Mouse (Mus musculus): ENCODE measurements at regions not wholly inside any gene's neighbourhood (a gene's known extent, or its start where the extent isn't known, plus 50 kb on each side); places are given as distances from the start of the nearest gene placed in this dataset.
"Not testable (repeated sequence)": the region's sequence is repeated elsewhere in the genome, so short reads cannot be mapped to it uniquely, and the experiment has no call there.

DNA sequence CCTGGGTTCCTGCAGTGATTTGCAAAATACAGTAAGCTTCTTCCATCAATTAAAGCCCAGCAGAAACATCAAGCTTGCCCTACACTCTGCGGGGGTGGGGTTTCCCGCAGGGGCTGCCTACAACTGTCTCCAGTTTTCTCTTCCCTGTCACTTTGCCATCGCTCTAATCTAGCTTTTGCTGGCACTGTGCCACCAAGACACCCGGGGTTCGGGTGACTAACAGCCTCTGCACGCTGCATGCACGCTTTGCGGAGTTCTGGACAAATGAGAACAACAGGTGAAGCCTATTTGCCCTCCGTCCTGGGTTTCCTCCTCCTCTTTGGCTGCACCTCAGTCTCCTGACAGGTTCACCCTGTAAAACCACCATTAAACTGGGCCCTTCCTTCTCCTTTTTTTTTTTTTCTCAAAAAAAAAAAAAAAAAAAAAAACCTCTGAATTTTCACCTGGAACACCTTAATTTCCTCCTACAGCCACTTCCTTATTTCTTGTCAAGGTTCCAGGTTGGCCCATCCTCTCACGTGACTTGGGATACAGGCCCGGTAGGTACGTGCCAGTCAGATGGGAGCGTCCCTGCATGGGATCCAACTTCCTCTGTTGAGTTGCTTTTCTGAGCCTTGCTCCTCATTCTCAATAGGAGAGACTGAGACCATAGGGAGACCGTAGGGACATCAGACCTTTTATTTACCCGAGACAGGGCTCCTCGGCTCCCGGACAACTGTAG, 262.7 kb downstream of the Gadd45g start:
- no peak for DNase-seq

GRCm38 (mm10) chr13:52110750-52111149, 264.3 kb downstream of the Gadd45g start:
- DNase-seq = no peak

- peak; percentile 23 for DNase-seq
Observed at GRCm38 (mm10) chr13:52113549-52113948, 267.1 kb downstream of the Gadd45g start.

DNA sequence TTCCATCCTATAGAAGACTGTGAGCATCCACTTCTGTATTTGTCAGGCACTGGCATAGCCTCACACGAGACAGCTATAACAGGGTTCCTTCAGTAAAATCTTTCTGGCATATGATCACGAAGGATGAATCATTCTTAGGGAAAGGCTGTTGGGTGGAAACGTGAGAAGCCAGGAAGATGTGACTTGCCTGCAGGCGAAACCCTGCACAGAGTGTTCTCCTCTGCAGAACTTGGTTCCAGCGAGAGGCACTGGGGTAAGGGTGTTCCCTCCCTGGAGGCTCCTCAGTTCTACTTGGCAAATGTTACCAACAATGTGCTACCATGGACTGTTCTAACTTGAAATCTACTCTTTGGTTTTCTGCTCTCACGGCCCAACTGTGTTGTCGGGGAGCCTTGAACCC, 268.0 kb downstream of the Gadd45g start:
- DNase-seq = no peak

- DNase-seq = no peak
Observed at GRCm38 (mm10) chr13:52114962-52115361, 268.5 kb downstream of the Gadd45g start.

GRCm38 (mm10) chr13:52116241-52116640, 269.8 kb downstream of the Gadd45g start:
- DNase-seq = no peak

DNA sequence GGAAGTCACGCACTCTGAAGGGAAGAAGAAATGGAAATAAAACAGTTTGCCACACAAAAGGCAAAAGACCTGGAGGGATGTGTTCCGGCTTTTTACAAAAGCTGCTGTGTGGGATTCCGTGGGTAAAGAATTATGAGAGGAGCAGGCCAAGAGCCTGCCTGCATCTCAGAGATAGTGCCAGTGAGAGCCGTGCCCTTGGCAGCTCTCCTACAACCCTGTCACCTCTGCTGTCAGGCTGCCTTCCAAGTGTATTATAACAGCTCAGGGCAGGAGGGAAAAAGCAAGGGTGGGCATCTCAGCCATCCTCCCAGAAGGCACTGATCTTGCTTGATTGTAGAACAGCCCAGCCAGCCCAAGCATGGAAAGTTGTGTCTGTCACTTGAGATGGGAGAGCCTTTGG, 270.3 kb downstream of the Gadd45g start:
- no peak for DNase-seq

DNA sequence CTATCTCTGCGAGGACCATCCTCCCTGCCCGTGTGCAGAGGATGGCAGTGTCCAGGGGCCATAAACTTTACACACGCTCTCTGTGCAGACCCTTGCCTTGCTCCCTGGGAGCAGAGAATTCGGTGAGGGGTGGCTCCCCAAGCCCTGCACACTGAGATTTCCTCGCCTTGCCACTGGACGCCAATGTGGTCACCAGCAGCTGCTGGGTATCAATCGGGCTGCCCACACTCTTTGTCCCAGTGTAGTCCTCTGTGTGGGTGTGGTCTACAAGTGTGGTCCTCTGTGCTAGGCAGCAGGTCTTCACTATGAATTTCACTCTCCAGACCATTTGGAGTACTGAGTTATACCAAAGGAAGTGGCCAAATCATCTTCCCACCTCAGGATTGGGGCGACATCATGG, 274.3 kb downstream of the Gadd45g start:
- no peak for DNase-seq

GRCm38 (mm10) chr13:52125037-52125436, 278.6 kb downstream of the Gadd45g start:
- no peak for DNase-seq

DNA sequence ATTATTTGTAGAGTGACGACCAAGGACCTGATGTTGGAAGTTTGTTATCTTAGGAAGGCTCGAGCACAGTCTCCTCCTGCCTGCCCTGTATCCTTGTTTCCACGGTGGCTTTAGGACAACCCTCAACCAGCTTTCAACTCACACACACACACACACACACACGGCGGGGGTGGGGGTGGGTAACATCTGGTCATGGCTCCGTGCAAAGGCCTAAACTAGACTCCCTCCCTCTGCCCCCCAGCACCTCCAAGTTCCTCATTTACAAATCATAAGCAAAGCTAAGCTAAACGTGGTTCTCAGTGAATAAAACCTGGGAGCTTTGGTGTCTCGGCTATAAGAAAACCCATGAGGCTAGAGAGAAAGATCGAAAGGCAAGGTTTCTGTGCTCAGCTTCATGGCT, 281.3 kb downstream of the Gadd45g start:
- no peak for DNase-seq

DNA sequence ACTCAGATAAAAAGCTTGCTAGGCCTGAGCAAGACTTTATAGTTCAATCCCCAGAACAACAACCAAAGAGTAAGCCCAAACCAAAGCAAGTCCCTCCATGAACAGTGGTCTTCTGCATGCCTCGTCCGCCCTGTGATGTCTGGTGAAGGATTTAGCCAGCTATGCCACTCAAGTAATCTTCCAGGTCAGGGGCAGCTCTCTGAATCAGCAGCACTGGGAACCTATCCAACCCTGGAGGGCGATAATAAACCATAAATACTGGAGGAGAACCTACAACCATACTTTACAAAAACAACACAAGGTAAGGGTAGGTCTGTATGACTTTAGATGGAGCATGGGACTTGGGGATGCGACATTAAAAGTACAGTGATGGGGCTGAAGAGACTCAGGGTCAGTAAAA, 283.0 kb downstream of the Gadd45g start:
- no peak for DNase-seq

GRCm38 (mm10) chr13:52133202-52133601, 286.7 kb downstream of the Gadd45g start:
- DNase-seq = no peak

DNA sequence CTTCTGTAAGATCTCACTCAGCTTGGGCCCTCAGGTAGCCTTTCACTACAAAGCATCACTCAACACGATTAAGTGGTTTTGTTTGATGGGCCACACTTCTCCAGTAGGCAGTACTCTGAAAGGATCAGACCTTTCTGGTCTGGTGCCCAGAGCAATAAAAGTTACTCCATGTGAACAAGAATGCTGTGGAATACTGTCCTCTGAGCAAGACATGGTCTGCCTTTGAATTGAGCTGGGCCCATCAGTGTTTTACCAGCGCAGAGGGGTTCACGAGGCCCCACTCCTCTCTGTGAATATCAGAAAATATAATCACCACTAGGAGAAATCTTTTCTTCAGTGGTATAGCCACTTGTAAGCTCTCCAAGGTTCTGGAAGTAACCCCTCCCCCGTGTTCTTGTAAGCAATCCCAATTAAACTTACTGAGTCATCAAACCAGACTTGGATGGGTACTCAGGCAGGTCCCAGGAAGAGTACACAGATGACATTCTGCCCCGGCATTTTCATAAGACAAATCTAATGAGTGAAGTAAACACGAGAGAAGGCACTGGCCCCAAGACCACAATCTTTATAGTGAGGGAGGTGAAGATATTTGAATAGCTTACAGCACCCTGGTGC, 292.0 kb downstream of the Gadd45g start:
- no peak for DNase-seq

GRCm38 (mm10) chr13:52139140-52139809, 292.8 kb downstream of the Gadd45g start:
- DNase-seq = no peak

GRCm38 (mm10) chr13:52140221-52140620, 293.7 kb downstream of the Gadd45g start:
- DNase-seq = no peak

GRCm38 (mm10) chr13:52144066-52144465, 297.6 kb downstream of the Gadd45g start:
- not testable (repeated sequence) for DNase-seq

GRCm38 (mm10) chr13:52145926-52146325, 299.4 kb downstream of the Gadd45g start:
- DNase-seq = no peak

DNA sequence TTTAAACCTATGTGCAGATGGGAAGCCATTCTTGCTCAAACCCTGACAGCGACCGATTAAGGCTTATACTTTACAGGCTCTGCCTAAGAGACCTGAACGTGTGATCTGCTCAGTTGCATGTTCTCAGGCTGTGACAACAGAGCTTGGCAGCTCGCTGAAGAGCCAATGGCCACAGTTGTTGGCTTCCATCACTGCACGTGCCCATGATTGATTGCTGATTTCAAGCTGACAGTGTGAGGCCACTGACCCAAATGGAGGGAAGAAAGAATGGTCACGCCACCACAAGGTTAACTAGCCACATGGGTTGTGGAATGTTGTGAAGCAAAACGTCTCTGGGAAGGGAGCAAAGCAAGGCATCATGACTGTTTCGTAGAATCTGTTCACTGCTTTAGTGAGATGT, 303.8 kb downstream of the Gadd45g start:
- no peak for DNase-seq

DNA sequence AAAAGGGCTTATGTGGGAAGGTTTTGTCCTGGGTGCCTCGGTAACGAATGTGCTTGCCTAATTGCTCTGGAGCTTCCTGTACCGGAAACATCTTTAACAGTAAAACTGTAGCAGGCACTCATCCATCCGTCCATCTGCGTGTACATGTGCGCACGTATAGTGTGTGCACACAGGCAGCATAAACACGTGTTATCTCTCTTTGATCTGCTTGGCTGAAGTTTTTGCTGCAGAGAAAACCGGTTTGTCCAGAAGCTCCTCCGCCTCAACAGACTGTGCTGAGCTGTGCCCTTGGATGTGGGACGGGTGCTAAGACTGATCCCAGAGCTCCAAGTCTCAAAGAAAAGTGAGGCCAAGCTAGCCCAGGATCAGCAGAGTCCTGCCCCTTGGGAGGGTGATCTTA, 305.3 kb downstream of the Gadd45g start:
- no peak for DNase-seq

DNA sequence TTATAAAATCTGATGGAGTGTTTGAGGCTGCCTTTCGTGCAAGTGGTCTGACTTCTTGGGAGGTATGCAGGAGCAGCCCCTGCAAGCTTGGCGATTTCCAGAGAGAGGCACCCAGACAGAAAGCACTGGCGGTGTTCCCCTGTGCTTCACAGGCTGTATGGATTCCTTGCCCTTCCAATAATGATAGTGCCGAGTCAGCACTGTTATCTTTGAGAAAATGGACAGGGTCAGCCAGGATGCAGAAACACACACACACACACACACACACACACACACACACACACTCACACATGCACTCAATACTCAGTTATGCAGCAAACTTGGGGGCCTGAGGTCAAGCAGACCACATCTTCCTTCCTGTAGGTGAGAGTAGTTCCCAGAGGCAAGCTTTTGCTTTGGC, 305.7 kb downstream of the Gadd45g start:
- no peak for DNase-seq

DNA sequence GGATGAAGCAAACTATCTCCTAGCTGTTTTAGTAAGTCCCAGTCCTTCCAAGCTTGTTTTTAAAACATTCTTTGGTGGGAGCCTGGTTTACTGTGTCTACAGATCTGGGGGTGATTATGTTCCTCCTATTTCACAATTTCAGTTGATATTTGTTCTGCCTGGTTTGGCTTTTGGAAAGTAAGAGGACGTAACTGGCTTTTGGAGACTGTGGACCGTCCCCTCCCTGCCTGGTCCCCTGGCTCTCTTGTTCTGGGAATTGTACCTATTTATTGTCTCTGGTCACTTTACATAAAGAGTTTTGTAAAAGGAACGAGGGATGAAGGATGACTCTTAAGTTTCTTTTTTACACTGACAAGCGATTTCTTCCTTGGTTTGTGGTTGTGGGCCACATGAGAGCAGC, 306.6 kb downstream of the Gadd45g start:
- DNase-seq = no peak

GRCm38 (mm10) chr13:52153576-52153975, 307.1 kb downstream of the Gadd45g start:
- DNase-seq = no peak

- no peak for DNase-seq
Observed at GRCm38 (mm10) chr13:52154111-52154843, 307.8 kb downstream of the Gadd45g start.
